Mouse (Mus musculus) heart, adult 2 months (tissue): ENCODE data around the gene Gmds.

ENCODE experiments used
- CTCF ChIP-seq: fragments of 200-600 bp; IDR thresholded peaks from 2 replicates; pipeline ENCODE4 v1.8.1; 2022; ENCODE audit warnings: antibody characterized with exemption, mild to moderate bottlenecking, moderate library complexity
- EP300 ChIP-seq: fragments of 200-500 bp; IDR thresholded peaks from 2 replicates; pipeline ENCODE4 v1.6.1; 2011; ENCODE audit warnings: low read depth, low read length, control low read depth; ENCODE audit not compliant: insufficient read depth
- POLR2A ChIP-seq: fragments of 200-500 bp; IDR thresholded peaks from 2 replicates; pipeline ENCODE4 v1.6.1; 2011; ENCODE audit warnings: mild to moderate bottlenecking, low read depth, low read length, control low read depth; ENCODE audit not compliant: insufficient read depth

- TF ChIP-seq CTCF (no peak), POLR2A (no peak), EP300 (no peak)
Observed at GRCm38 (mm10) chr13:32034139-32034538, 304.4 kb downstream of the Gmds start.
